Mouse (Mus musculus) testis, postnatal 10 days (tissue): ENCODE results near the gene Tmcc1.
"Not testable (repeated sequence)": the region's sequence is repeated elsewhere in the genome, so short reads cannot be mapped to it uniquely, and the experiment has no call there.

ENCODE experiments used
- DNase-seq: peaks from one replicate; pipeline ENCODE4 v3.0.0; 2021; ENCODE audit warnings: low spot score

Gene Tmcc1

DNA sequence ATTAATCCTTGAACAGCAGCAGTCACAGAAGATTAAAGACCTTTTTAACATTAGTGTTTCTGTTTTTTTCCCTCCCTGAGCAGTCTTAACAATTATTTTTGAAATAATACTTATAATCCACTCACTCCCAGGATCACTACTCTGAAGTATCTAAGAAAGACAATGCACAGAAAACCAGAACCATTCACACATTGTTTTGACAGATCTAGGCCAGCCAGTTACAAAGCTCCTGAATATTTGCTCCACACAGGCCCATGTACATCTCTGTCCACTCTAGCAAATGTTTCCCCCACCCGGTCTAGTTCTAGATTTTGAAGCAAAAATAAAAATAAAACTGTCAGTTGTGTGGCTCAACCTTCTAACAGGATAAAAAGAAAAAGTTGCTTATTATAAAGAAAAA lies 45.9 kb downstream of the Tmcc1 start:
- no peak for DNase-seq

- no peak for DNase-seq
Observed at GRCm38 (mm10) chr6:116141696-116142095, 51.6 kb downstream of the Tmcc1 start.

GRCm38 (mm10) chr6:116140782-116141181 lies 52.5 kb downstream of the Tmcc1 start:
- no peak for DNase-seq

- DNase-seq, result no peak
Observed at GRCm38 (mm10) chr6:116139143-116139856, 54.0 kb downstream of the Tmcc1 start.

DNA sequence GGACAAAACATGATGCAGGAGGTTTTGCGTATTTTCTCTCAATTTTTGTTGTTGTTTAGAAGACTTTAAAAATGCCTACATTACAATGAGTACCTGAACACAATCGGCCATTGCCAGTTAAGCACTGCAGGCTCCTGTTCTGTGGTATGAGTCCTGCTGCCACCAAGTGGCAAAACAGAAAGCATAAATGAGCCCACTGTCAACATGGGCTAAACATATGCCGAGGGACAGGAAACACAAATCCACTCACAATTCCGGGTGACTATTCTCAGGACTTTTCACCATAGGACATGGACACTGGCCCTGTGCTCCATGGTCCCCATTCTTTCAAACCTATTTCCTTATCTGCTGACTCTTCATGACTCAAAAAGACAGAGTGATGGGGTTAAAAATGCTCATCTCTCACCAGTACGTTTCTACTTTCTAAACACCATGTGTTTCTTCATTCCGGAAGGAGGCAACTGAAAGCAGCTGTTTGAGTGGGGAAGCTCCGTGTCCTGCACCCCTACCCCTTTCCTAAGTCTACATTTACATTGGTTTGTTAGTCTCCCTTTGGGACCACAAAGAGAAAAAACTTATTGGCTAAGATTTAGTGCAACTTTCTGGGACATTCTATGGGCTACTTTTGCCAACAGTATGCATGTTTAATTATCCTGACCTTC lies 57.2 kb downstream of the Tmcc1 start:
- no peak for DNase-seq

DNA sequence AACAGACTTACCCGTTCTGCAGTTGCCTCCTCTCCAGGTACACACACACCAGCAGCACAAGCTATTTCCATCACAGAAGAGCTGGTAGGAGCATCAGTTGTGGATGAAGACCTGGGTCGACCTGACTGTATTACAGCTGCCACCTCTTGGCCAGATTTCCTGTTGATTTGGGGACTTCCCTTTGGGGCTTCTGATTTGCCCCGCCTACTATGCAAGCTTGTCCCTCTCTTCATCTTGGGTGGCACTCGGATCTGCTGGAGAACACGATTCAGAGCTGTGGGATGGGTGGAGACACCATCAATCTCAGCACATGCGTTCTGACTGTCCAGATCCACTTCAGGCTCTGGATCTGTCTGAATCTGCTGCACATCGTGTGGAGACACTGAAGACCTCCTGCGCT lies 59.5 kb downstream of the Tmcc1 start:
- DNase-seq, result no peak

- no peak for DNase-seq
Observed at GRCm38 (mm10) chr6:116131771-116132170, 61.5 kb downstream of the Tmcc1 start.

- DNase-seq, result peak; percentile 44
Observed at GRCm38 (mm10) chr6:116128710-116129109, 64.6 kb downstream of the Tmcc1 start.

- DNase-seq, result no peak
Observed at GRCm38 (mm10) chr6:116127918-116128443, 65.3 kb downstream of the Tmcc1 start.

DNA sequence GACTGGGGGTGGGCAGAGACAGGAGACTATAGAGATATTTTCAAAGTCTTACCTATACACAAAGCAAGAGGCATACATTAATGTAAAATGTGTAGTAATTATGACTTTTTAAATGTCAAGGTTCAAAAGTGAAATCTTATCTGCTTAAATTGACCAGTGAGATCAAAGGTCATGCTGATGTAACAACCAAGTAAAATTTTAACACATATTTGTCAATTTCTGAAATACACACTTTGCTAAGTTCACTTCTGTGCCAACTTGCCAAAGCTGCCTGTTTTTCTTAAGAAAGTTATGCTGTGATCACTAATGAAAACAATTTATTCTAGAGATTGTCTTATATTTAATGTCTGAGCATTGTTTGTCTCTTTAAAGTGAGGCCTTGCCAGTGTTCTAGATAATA lies 66.7 kb downstream of the Tmcc1 start:
- no peak for DNase-seq

DNA sequence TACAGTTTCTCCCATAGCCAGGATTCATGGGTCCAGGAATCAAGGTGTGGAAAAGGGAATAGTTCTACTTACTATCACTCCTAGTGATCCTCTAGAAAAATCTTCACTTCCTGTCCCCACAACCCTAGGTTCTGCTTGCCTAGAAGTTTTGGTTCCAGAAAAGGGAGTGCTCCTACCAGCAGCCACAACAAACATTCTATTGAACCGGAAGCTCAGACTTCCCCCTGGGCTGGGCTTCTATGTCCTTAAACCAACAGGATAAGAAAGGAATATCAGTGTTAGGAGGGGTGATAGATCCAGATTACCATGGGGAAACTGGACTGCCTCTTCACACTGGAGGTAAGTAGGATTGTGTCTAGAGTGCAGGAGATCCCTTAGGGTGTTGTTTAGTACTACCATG lies 70.4 kb downstream of the Tmcc1 start:
- DNase-seq, result no peak

DNA sequence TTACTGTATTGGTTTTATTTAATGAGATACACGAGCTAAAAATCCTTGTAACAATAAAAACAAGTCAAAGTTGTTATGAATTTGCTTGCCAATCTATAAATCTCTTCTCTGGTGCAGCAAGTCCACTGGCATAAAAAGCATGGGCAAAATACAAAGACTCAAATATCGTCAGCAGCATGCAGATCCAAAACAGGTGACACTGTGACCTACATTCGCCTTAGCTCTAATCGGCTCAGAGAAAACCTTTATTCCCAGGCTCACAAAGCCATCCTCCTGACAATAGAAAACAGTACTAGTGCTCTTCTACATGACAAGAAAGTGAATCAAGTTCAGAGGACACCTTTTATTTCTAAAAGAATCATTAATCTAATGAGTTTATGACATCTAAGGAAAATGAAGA lies 73.6 kb downstream of the Tmcc1 start:
- no peak for DNase-seq

DNA sequence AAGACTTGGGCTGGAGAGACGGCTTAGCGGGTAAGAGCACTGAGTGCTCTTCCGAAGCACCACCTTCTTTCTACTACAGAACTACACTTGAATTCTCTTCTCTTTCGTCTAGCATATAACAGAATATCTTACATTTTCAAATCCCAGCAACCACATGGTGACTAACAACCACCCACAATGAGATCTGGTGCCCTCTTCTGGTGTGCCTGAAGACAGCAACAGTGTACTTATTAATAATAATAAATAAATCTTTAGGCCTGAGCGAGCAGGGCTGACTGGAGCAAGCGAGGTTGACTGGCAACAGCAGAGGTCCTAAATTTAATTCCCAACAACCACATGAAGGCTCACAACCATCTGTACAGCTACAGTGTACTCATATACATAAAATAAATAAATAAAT lies 76.7 kb downstream of the Tmcc1 start:
- not testable (repeated sequence) for DNase-seq

DNA sequence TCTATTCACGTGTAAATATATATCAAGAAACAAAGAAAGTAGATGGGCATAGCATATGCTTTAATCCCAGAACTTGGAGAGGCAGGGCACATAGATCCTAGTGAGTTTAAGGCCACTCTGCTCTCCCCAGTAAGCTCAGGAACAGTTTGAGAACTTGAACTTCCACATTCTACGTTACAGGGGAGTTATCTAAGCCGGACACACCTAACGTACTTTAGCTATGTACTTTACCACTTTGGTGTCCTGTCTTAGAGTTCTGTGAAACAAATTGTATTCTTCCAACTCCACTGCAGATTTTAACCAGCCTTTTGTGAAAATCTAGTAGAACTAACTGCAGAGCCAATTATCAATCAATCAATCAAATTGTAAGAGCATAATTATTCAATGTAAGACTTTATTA lies 82.7 kb downstream of the Tmcc1 start:
- no peak for DNase-seq

GRCm38 (mm10) chr6:116107471-116108358 lies 85.6 kb downstream of the Tmcc1 start:
- peak; percentile 48 for DNase-seq

GRCm38 (mm10) chr6:116106967-116107470 lies 86.3 kb downstream of the Tmcc1 start:
- DNase-seq, result no peak

- DNase-seq, result no peak
Observed at GRCm38 (mm10) chr6:116097579-116097978, 95.7 kb downstream of the Tmcc1 start.

DNA sequence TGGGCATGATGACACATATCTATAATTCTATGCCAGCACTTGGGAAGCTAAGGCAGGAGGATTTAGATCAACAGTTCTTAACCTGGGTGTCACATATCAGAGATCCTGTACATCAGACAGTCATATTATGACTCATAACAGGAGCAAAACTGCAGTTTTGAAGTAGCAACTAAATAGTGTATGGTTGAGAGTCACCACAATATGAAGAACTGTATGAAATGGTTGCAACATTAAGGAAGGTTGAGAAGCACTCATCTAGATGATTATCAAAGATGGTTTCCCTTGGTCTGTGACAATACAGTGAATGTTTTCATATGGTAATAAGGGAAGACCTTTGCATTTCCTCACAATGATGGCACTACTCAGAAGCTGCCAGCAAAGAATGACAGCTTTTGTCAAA lies 103.9 kb downstream of the Tmcc1 start:
- DNase-seq, result no peak

- no peak for DNase-seq
Observed at GRCm38 (mm10) chr6:116086036-116086435, 107.2 kb downstream of the Tmcc1 start.

DNA sequence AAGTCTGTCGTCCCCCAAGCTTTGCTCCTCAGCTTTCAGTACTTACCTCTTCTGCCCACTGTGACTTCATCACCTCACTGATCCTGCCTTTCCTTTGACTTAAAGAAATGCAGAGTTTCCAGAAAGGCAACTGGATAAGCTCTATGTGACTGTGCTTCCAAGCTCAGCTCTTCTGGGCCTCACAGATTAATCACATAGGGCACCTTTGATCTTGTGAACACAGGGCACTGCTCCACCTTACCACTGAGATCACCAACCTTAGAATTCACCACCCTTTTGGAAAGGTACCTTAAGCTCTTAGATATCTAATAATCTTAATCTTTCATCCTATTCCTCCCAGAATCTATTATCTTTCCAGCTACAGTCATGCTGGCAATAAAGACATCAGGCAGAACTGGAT lies 111.0 kb downstream of the Tmcc1 start:
- no peak for DNase-seq

GRCm38 (mm10) chr6:116081375-116081774 lies 111.9 kb downstream of the Tmcc1 start:
- no peak for DNase-seq

DNA sequence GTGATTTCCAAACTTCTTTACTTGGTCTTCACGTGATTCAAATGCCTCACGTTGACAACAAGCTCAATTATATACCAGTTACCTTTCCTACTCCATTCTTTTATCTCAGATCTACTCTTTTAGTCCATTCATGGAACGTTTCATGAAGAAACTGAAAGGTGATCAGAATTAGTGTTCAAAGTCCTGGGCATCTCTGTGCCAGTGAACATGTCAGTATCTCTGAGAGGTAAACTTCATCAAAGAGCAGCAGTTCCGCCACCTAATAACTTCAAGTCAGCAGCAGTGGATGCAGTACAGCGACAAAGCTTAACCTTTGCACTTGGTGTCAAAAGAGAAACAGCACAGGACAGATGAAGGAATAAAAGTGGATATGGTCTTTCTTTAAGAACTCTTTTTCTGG lies 112.5 kb downstream of the Tmcc1 start:
- DNase-seq, result no peak
